Mouse (Mus musculus) lung, postnatal 0 days (tissue): ENCODE results near the gene 5730522E02Rik. TPM values are rescaled to one million over a fixed set of nuclear protein-coding genes. Genes with fewer than 3 reads are reported as not detected.
A peak's percentile ranks its signal among the peaks of the same experiment; 100 is the strongest.

Experiments
- ATAC-seq: fragments of 200-750 bp; cut with Nextera tagmentation; 2 replicates; pipeline ENCODE4 v1.8.0; 2017; ENCODE audit warnings: moderate library complexity
- DNase-seq: peaks from one replicate; pipeline ENCODE4 v3.0.0-alpha.2; 2016; ENCODE audit warnings: low spot score
- H3K27ac ChIP-seq: fragments of 300-500 bp; sonication (generic); 2 replicates; pipeline ENCODE4 v1.5.1; 2014; ENCODE audit warnings: antibody characterized with exemption, mild to moderate bottlenecking, low read length, mixed read lengths
- H3K27me3 ChIP-seq: fragments of 300-500 bp; sonication (generic); replicated peaks from 2 replicates; pipeline ENCODE4 v1.6.1; 2014; ENCODE audit warnings: low read length, mixed read lengths; ENCODE audit not compliant: insufficient read depth
- H3K36me3 ChIP-seq: fragments of 300-500 bp; sonication (generic); 2 replicates; pipeline ENCODE4 v1.6.1; 2014; ENCODE audit warnings: low read length, mixed read lengths; ENCODE audit not compliant: insufficient read depth
- H3K4me1 ChIP-seq: fragments of 300-500 bp; sonication (generic); 2 replicates; pipeline ENCODE4 v1.6.1; 2014; ENCODE audit warnings: antibody characterized with exemption, low read depth, low read length, mixed read lengths; ENCODE audit not compliant: insufficient read depth
- H3K4me2 ChIP-seq: fragments of 300-500 bp; sonication (generic); replicated peaks from 2 replicates; pipeline ENCODE4 v1.6.1; 2014; ENCODE audit warnings: low read depth, mild to moderate bottlenecking, low read length, moderate library complexity, mixed read lengths
- H3K4me3 ChIP-seq: fragments of 300-500 bp; sonication (generic); 2 replicates; pipeline ENCODE4 v1.5.1; 2014; ENCODE audit warnings: low read depth, low read length
- H3K9ac ChIP-seq: fragments of 300-500 bp; sonication (generic); replicated peaks from 2 replicates; pipeline ENCODE4 v1.6.1; 2014; ENCODE audit warnings: low read depth, mild to moderate bottlenecking
- H3K9me3 ChIP-seq: fragments of 300-500 bp; sonication (generic); 2 replicates; pipeline ENCODE4 v1.6.1; 2016; ENCODE audit warnings: low read length, mixed read lengths
- CTCF ChIP-seq: IDR thresholded peaks from 2 replicates; pipeline ENCODE4 v1.5.1; 2016; ENCODE audit warnings: antibody characterized with exemption, mild to moderate bottlenecking
- EP300 ChIP-seq: IDR thresholded peaks from 2 replicates; pipeline ENCODE4 v1.6.1; 2016; ENCODE audit warnings: antibody characterized with exemption, mild to moderate bottlenecking, control low read depth
- WGBS: fragments of 180-500 bp; shearing (Covaris S2); extraction: QIAGEN DNeasy Blood & Tissue Kit; methylation state at CpG from one replicate; pipeline ENCODE4 v1.1.7; 2014; 5-methylcytosine and 5-hydroxymethylcytosine counted together
- polyA plus RNA-seq: library from polyadenylated mRNA; unstranded; fragments of >200 nt; fragmentation: Nextera tagmentation; extraction: Ambion mirVana; gene quantifications from 2 replicates; pipeline ENCODE4 v1.2.1, GENCODE M21; 2015

The 5730522E02Rik gene
- polyA plus RNA-seq, 1 experiment from 2014 or later = 0.42 TPM

- DNase-seq (no peak), ATAC-seq (no peak)
- TF ChIP-seq EP300 (no peak), CTCF (no peak)
- H3K9ac ChIP-seq = no peak overlapping the region
- no peaks in the 10 kb centered on the region for H3K36me3 ChIP-seq
- no peaks in the 10 kb centered on the region for H3K9me3 ChIP-seq
- WGBS = 56% methylated on average over 4 of the region's 4 CpGs
- H3K4me3 ChIP-seq = no peak overlapping the region
- H3K4me2 ChIP-seq = no peak overlapping the region
- no peaks in the 10 kb centered on the region for H3K27me3 ChIP-seq
- no peaks in the 10 kb centered on the region for H3K4me1 ChIP-seq
- H3K27ac ChIP-seq = no peak overlapping the region
Observed at GRCm38 (mm10) chr11:26117651-26118050, 92.9 kb downstream of the 5730522E02Rik start.

GRCm38 (mm10) chr11:26112206-26112605, 98.4 kb downstream of the 5730522E02Rik start:
- ATAC-seq (no peak), DNase-seq (no peak)
- no peak overlapping the region for H3K27ac ChIP-seq
- no peaks in the 10 kb centered on the region for H3K27me3 ChIP-seq
- no peaks in the 10 kb centered on the region for H3K9me3 ChIP-seq
- no peaks in the 10 kb centered on the region for H3K4me1 ChIP-seq
- H3K4me3 ChIP-seq = no peak overlapping the region
- TF ChIP-seq CTCF (no peak), EP300 (no peak)
- H3K36me3 ChIP-seq = no peaks in the 10 kb centered on the region
- no peak overlapping the region for H3K9ac ChIP-seq
- H3K4me2 ChIP-seq = no peak overlapping the region
- 77% methylated on average over 3 of the region's 3 CpGs for WGBS

DNA sequence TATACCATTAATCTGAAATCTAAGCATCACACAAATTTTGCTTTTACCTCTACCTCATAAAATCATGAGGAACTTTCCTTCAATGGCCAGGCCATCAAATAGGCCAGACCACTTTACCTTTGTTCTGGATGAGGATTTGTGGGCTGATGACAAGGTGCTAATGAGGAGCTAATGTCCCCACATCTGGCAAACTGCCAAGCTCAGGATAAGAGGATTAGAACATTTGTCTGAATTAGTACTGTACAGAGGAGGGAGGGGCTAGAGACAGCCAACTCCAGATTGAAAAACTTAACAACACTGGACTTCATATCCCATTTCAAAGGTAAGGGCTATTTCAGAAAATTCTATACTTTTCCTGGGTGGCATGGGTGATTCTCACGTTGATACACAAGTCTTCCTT, 101.9 kb downstream of the 5730522E02Rik start:
- H3K36me3 ChIP-seq = no peaks in the 10 kb centered on the region
- TF ChIP-seq EP300 = no peak
- no peak for TF ChIP-seq CTCF
- H3K4me2 ChIP-seq = no peak overlapping the region
- no peak for DNase-seq
- no peak overlapping the region for H3K4me3 ChIP-seq
- H3K9me3 ChIP-seq = no peaks in the 10 kb centered on the region
- WGBS = 39% methylated on average over 1 of the region's 1 CpGs
- no peak overlapping the region for H3K27ac ChIP-seq
- H3K27me3 ChIP-seq = no peaks in the 10 kb centered on the region
- H3K4me1 ChIP-seq = no peaks in the 10 kb centered on the region
- no peak overlapping the region for H3K9ac ChIP-seq
- ATAC-seq = no peak

- Histone ChIP-seq H3K4me3 (no peak overlapping the region), H3K27ac (no peak overlapping the region), H3K9me3 (no peaks in the 10 kb centered on the region), H3K36me3 (no peaks in the 10 kb centered on the region), H3K27me3 (no peaks in the 10 kb centered on the region), H3K4me2 (no peak overlapping the region), H3K9ac (no peak overlapping the region), H3K4me1 (no peaks in the 10 kb centered on the region)
- DNase-seq (no peak), ATAC-seq (no peak)
- 73% methylated on average over 2 of the region's 2 CpGs for WGBS
- no peak for TF ChIP-seq CTCF
- no peak for TF ChIP-seq EP300
Observed at GRCm38 (mm10) chr11:26104680-26105079, 105.9 kb downstream of the 5730522E02Rik start.

- Histone ChIP-seq H3K4me3 (no peak overlapping the region), H3K27ac (no peak overlapping the region), H3K9ac (no peak overlapping the region), H3K4me1 (no peaks in the 10 kb centered on the region), H3K9me3 (no peaks in the 10 kb centered on the region), H3K4me2 (no peak overlapping the region), H3K36me3 (no peaks in the 10 kb centered on the region), H3K27me3 (no peaks in the 10 kb centered on the region)
- ATAC-seq (no peak), DNase-seq (peak; percentile 10)
- WGBS = 7% methylated on average over 8 of the region's 8 CpGs
- no peak for TF ChIP-seq CTCF
- TF ChIP-seq EP300 = no peak
Observed at GRCm38 (mm10) chr11:26103698-26104097, 106.9 kb downstream of the 5730522E02Rik start.

- Histone ChIP-seq H3K4me2 (no peak overlapping the region), H3K9me3 (no peaks in the 10 kb centered on the region), H3K36me3 (no peaks in the 10 kb centered on the region), H3K27ac (no peak overlapping the region), H3K9ac (no peak overlapping the region), H3K4me1 (no peaks in the 10 kb centered on the region), H3K27me3 (no peaks in the 10 kb centered on the region), H3K4me3 (no peak overlapping the region)
- no peak for DNase-seq
- WGBS = 19% methylated on average over 4 of the region's 4 CpGs
- TF ChIP-seq CTCF (no peak), EP300 (no peak)
- no peak for ATAC-seq
Observed at GRCm38 (mm10) chr11:26102878-26103277, 107.7 kb downstream of the 5730522E02Rik start.

GRCm38 (mm10) chr11:26100077-26100476, 110.5 kb downstream of the 5730522E02Rik start:
- Histone ChIP-seq H3K27ac (no peak overlapping the region), H3K36me3 (no peaks in the 10 kb centered on the region), H3K4me1 (no peaks in the 10 kb centered on the region), H3K4me3 (no peak overlapping the region), H3K9ac (no peak overlapping the region), H3K4me2 (no peak overlapping the region), H3K27me3 (no peaks in the 10 kb centered on the region), H3K9me3 (no peaks in the 10 kb centered on the region)
- ATAC-seq (no peak), DNase-seq (no peak)
- TF ChIP-seq EP300 (no peak), CTCF (no peak)
- 80% methylated on average over 5 of the region's 5 CpGs for WGBS
